Mouse (Mus musculus) retina, adult 2 months (tissue): ENCODE measurements around the gene Atrnl1.
"Not testable (repeated sequence)": the region's sequence is repeated elsewhere in the genome, so short reads cannot be mapped to it uniquely, and the experiment has no call there.

ENCODE experiments used
- DNase-seq: peaks from one replicate; pipeline ENCODE4 v3.0.0-alpha.2; 2012; ENCODE audit warnings: low read depth, low spot score

Atrnl1 gene

GRCm38 (mm10) chr19:57961321-57961720, 350.5 kb downstream of the Atrnl1 start:
- no peak for DNase-seq

GRCm38 (mm10) chr19:57961738-57962640, 351.2 kb downstream of the Atrnl1 start:
- DNase-seq = no peak

GRCm38 (mm10) chr19:57963874-57964273, 353.0 kb downstream of the Atrnl1 start:
- DNase-seq = no peak

GRCm38 (mm10) chr19:57969766-57970165, 358.9 kb downstream of the Atrnl1 start:
- DNase-seq = no peak

- DNase-seq = no peak
These were observed 359.6 kb downstream of the Atrnl1 start for GRCm38 (mm10) chr19:57970342-57970895.

GRCm38 (mm10) chr19:57975201-57975600, 364.4 kb downstream of the Atrnl1 start:
- no peak for DNase-seq

- DNase-seq = no peak
These were observed 375.4 kb downstream of the Atrnl1 start for GRCm38 (mm10) chr19:57985918-57986900.

GRCm38 (mm10) chr19:57987696-57988393, 377.0 kb downstream of the Atrnl1 start:
- no peak for DNase-seq

GRCm38 (mm10) chr19:57988559-57989093, 377.8 kb downstream of the Atrnl1 start:
- DNase-seq = no peak

- DNase-seq = no peak
These were observed 380.4 kb downstream of the Atrnl1 start for GRCm38 (mm10) chr19:57991099-57991760.

- not testable (repeated sequence) for DNase-seq
These were observed 383.5 kb downstream of the Atrnl1 start for GRCm38 (mm10) chr19:57994174-57994833.

GRCm38 (mm10) chr19:57995015-57995414, 384.2 kb downstream of the Atrnl1 start:
- no peak for DNase-seq

GRCm38 (mm10) chr19:57997961-57998360, 387.1 kb downstream of the Atrnl1 start:
- no peak for DNase-seq

- DNase-seq = no peak
These were observed 400.8 kb downstream of the Atrnl1 start for GRCm38 (mm10) chr19:58011636-58012035.

GRCm38 (mm10) chr19:58015741-58016140, 404.9 kb downstream of the Atrnl1 start:
- DNase-seq = no peak

GRCm38 (mm10) chr19:58016561-58017453, 406.0 kb downstream of the Atrnl1 start:
- no peak for DNase-seq

GRCm38 (mm10) chr19:58017468-58017867, 406.6 kb downstream of the Atrnl1 start:
- no peak for DNase-seq

GRCm38 (mm10) chr19:58018698-58019097, 407.9 kb downstream of the Atrnl1 start:
- no peak for DNase-seq
